ENCODE assay signal across 12 mouse cellular contexts in the genomic region with DNA sequence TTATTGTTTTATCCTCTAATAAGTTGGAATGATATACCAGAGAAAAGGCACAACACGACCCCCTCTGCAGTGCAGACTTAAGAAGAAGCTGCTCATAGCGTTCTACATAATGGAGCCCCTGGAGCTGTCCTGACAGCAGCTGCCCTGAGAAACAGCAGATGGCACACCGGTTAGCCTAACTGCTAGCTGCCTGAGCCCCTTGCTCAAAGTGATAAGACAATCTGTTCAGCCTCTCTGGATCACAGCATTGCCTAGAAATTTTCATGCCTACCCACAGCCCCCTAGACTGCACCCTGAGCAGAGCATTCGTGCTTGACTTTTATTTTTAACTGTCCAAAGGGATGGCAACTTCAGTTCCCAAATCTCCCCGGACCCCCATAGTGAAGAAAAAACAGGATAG.
DNase-seq lines count a peak whose midpoint lies in the region; ATAC-seq lines count a peak whose summit lies in the region.
"Had no signal": no experiment of that assay in that cellular context is flagged by ENCODE, and none has a peak within 500 bp of the region (broad histone marks: within the 10 kb centered on the region; RNA-seq: fewer than 3 reads in every experiment).

No protein-coding gene starts in this region.

- no peak overlapping the region for H3K9ac ChIP-seq in embryonic facial prominence, embryonic 14.5 days (ENCODE audit: low read depth, low read length)
- no peak overlapping the region for H3K9ac ChIP-seq in hindbrain, embryonic 15.5 days
- H3K9ac ChIP-seq in neural tube, embryonic 12.5 days = no peak overlapping the region
- no peak overlapping the region for H3K9ac ChIP-seq in heart, embryonic 12.5 days
- H3K9ac ChIP-seq: liver, embryonic 14.5 days had no signal

- WGBS in embryonic facial prominence, embryonic 14.5 days = 36% methylated on average over 5 of the region's 5 CpGs
- WGBS in hindbrain, embryonic 15.5 days = 18% methylated on average over 5 of the region's 5 CpGs
- WGBS in neural tube, embryonic 12.5 days = 32% methylated on average over 5 of the region's 5 CpGs
- 21% methylated on average over 5 of the region's 5 CpGs for WGBS in heart, embryonic 12.5 days

- H3K27me3 ChIP-seq in embryonic facial prominence, embryonic 14.5 days (replicated peaks; ENCODE audit: control insufficient read depth, insufficient read depth, low read length) = no peaks in the 10 kb centered on the region
- no peaks in the 10 kb centered on the region for H3K27me3 ChIP-seq in hindbrain, embryonic 15.5 days
- no peaks in the 10 kb centered on the region for H3K27me3 ChIP-seq in neural tube, embryonic 12.5 days (replicated peaks)
- no peaks in the 10 kb centered on the region for H3K27me3 ChIP-seq in heart, embryonic 12.5 days (replicated peaks)

- H3K36me3 ChIP-seq in embryonic facial prominence, embryonic 14.5 days (ENCODE audit: control insufficient read depth, insufficient read depth, low read length) = no peaks in the 10 kb centered on the region
- no peaks in the 10 kb centered on the region for H3K36me3 ChIP-seq in hindbrain, embryonic 15.5 days
- no peaks in the 10 kb centered on the region for H3K36me3 ChIP-seq in neural tube, embryonic 12.5 days
- no peaks in the 10 kb centered on the region for H3K36me3 ChIP-seq in heart, embryonic 12.5 days

- H3K4me2 ChIP-seq in embryonic facial prominence, embryonic 14.5 days (ENCODE audit: low read depth, low read length) = no peak overlapping the region
- H3K4me2 ChIP-seq in hindbrain, embryonic 15.5 days = no peak overlapping the region
- H3K4me2 ChIP-seq in neural tube, embryonic 12.5 days (replicated peaks) = no peak overlapping the region
- no peak overlapping the region for H3K4me2 ChIP-seq in heart, embryonic 12.5 days

- H3K9me3 ChIP-seq in embryonic facial prominence, embryonic 14.5 days (ENCODE audit: control insufficient read depth, low read length) = no peaks in the 10 kb centered on the region
- no peaks in the 10 kb centered on the region for H3K9me3 ChIP-seq in hindbrain, embryonic 15.5 days
- H3K9me3 ChIP-seq in neural tube, embryonic 12.5 days = no peaks in the 10 kb centered on the region
- peaks cover 4% of the 10 kb centered on the region; the same call in 1 of the 2 replicates for H3K9me3 ChIP-seq in heart, embryonic 12.5 days (replicated peaks)

- H3K4me3 ChIP-seq in embryonic facial prominence, embryonic 14.5 days (ENCODE audit: low read depth, low read length) = no peak overlapping the region
- H3K4me3 ChIP-seq in hindbrain, embryonic 15.5 days = no peak overlapping the region
- no peak overlapping the region for H3K4me3 ChIP-seq in neural tube, embryonic 12.5 days
- no peak overlapping the region for H3K4me3 ChIP-seq in heart, embryonic 12.5 days

- peak; percentile 64 for DNase-seq in embryo, embryonic 10 days (ENCODE audit: low spot score)
- DNase-seq in embryo, embryonic 9.5 days (ENCODE audit: extremely low spot score) = no peak
- DNase-seq in embryonic facial prominence, embryonic 14.5 days (ENCODE audit: low spot score) = peak; percentile 31
- no peak for DNase-seq in cerebellum, adult 18-20 months
- DNase-seq: cerebellum, postnatal 36 days; kidney, postnatal 36 days had no signal

- no peaks in the 10 kb centered on the region for H3K4me1 ChIP-seq in embryonic facial prominence, embryonic 14.5 days (ENCODE audit: control insufficient read depth, insufficient read depth, low read length)
- H3K4me1 ChIP-seq in hindbrain, embryonic 15.5 days (replicated peaks) = peaks cover 11% of the 10 kb centered on the region; the same call in 1 of the 2 replicates
- no peaks in the 10 kb centered on the region for H3K4me1 ChIP-seq in neural tube, embryonic 12.5 days
- peaks cover 9% of the 10 kb centered on the region; the same call in 1 of the 2 replicates for H3K4me1 ChIP-seq in heart, embryonic 12.5 days (replicated peaks)

- H3K27ac ChIP-seq in embryonic facial prominence, embryonic 14.5 days (replicated peaks; ENCODE audit: low read depth, low read length) = no peak overlapping the region
- 0 out of 2 replicates have a peak overlapping the region, but pooled peaks have one; percentile 51 for H3K27ac ChIP-seq in hindbrain, embryonic 15.5 days (replicated peaks)
- no peak overlapping the region for H3K27ac ChIP-seq in neural tube, embryonic 12.5 days
- H3K27ac ChIP-seq in heart, embryonic 12.5 days (ENCODE audit: poor library complexity, severe bottlenecking) = no peak overlapping the region
- H3K27ac ChIP-seq: liver, embryonic 14.5 days; macrophage had no signal

- ATAC-seq in embryonic facial prominence, embryonic 14.5 days (ENCODE audit: low read depth) = peak; percentile 50; the same call in 1 of the 2 replicates
- ATAC-seq in hindbrain, embryonic 15.5 days (ENCODE audit: low FRiP score, low read depth) = peak; percentile 82
- ATAC-seq in neural tube, embryonic 12.5 days (ENCODE audit: low FRiP score, low read depth) = peak; percentile 88; the same call in 1 of the 2 replicates
- no peak for ATAC-seq in erythroblast, adult 5-6 weeks (replicated peaks; ENCODE audit: low FRiP score, poor library complexity, severe bottlenecking)
- ATAC-seq in heart, embryonic 12.5 days (ENCODE audit: insufficient number of reproducible peaks, low FRiP score) = no peak

Comparison
In these comparisons a context has a peak if more than half of its experiments do, and no peak if none do; other contexts are left out.
1. DNase-seq: peak in embryo, embryonic 10 days (single experiment) and embryonic facial prominence, embryonic 14.5 days (single experiment); none in embryo, embryonic 9.5 days (single experiment) and cerebellum, adult 18-20 months (0 of 2).
2. ATAC-seq: peak in embryonic facial prominence, embryonic 14.5 days (single experiment), hindbrain, embryonic 15.5 days (single experiment) and neural tube, embryonic 12.5 days (single experiment); none in erythroblast, adult 5-6 weeks (single experiment) and heart, embryonic 12.5 days (single experiment).